Mouse (Mus musculus) layer of hippocampus, adult 8-10 months (tissue): ENCODE measurements at regions not wholly inside any gene's neighbourhood (a gene's known extent, or its start where the extent isn't known, plus 50 kb on each side); places are given as distances from the start of the nearest gene placed in this dataset.

Experiments used
- DNase-seq, 2 experiments: peaks; one replicate each; pipeline ENCODE4 v3.0.0; 2022; ENCODE audit warnings: low spot score in 2 of 2

DNA sequence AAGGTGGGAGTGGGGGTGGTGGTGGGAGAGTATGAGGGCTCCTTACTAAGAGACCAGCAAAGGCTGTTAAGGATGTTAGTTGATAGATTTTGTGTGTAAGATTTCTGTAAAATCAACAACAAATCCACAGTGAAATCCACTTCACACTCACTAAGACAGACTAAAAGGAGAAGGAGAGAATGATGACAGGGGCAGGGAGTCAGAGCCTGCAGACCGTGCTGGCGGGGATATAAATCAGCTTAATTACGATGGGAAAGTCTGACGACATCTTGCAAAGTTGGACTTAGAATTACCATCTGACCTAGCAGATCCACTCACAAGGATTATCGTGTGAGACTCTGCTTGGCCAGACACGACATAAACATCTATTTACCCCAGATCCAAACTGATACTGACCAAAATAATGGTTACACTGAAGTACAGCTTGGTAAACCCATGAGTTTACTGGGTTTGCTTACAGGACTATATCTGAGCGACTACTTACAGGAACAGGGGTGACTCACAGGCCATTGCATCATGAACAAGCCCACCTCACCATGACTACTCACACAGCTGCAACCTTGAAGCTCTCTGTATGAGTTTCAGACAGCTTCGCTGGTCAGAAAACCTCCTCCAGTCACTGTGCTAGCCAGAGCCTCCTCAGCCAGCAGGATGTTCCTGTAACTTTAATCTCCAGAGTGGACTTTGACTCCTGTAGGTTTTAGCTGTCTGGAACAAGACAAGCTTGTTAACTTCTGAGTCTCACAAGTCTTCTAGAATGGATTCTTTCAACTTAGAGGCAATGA, 50.5 kb upstream of the Ednra start:
- DNase-seq, result no peak

DNA sequence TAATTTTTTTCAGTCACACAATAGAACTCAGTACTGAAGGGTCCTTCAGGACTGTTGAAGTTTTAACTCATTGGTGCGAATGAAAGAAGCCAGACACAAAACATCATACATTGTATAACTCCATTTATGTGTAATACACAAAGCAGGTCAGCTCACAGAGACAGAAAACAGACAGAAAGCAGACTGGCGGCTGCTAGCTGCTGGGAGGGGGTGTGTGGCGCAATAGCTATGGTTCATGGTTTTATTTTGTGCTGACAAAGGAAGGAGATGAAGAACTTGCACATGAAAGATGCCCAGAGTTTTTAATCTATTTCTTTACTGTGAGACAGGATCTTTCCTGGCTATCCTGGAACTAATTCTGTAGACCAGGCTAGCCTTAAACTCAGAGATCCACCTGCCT, 51.3 kb upstream of the Ednra start:
- no peak for DNase-seq

DNA sequence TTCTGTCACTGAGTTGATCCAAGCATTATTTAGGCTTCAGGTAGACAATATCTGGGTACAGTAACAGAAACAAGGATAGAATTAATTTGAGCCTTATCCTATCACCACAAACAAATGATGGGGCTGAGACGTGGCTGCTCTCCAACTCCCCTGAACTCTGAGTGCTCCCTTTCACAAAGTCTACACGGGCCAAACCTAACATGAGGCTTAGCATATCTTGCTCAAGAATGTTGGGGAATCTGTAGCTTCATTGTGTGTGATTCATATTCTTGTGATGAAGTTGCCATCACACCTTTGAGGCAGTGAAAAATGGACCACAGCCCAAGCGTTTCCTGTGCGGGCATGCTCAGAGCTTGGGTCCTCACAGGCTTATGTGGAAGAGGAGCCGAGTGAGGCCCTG, 53.3 kb upstream of the Ednra start:
- DNase-seq, result no peak

DNA sequence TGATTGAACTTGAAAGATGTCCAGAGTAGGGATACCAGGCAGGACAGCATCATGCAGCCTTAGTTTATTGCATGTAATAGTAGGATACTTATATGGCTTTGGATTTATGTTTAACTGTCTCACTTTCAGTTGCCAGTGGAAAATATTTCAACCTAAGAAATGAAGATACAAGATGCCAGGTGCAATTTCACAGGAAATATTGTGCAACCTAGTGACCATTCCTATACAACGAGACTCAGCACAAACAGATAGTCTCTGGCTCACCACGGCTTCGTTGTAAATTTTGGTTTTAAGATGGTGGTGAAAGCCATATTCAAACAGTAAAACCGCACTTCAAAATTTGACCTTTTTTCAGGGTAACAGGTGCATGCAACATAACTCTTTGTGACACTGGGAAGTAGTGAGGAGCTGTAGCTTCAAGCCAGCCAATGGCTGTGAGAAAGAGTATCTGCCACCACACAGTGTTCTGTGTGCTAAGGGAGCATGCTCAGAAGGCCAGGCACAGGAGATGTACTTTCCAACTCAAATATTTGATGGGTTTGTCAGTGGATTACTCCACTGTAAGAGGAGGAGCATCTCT, 61.5 kb upstream of the Ednra start:
- no peak for DNase-seq

DNA sequence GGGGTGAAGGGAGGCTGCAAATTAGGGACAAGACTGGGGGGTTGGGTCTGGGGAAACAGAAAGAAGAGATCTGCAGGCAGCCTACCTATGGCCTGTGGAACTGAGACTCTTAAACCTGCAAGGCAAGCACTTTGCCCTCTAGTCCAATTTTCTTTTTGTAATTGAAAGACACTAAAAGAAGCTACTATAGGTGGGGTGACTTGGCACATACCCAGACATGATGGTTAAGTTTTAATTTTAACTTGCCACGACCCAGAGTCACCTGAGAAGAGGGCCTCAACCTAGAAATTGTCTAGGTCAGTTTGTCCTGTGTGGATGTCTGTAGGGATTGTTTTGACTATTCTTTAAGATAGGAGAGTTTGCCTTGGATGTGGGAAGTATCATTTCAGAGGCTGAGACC, 70.6 kb upstream of the Ednra start:
- no peak for DNase-seq

DNA sequence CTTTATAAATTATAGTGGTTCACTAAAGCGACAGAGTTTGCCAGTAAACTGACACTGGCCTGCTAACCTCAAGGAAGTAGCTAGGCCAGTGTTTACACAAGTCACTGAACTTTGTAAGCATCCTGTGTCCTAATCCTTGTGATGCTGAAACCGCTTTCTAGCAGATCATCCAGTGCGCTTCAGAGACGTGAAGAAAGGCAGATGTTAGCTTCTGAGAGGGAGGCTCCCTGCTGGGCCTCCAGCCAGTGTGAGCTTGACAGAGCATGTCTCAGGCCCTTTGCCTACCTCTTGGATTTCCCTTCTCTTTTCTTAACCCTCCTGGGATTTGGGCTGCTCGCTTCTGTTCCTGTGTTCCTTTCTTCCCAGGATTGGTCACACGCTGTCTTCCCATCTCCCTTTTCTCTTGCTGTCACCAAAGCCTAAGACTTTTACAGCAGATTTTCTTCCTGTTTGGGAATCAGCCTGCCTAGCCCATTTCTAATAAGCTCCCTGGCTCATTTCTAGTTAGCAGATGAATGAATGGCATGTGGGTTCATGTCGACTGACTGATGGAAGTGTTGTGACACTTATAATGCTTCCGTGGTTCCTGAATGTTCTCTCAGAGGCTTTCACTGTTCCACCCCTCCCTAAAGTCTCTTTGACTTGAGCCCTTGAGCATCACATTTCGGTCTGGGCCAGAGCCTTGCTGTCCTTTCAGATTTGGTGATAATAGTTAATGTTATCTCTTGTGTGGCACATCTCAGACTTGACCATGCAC, 79.1 kb upstream of the Ednra start:
- DNase-seq, result no peak

DNA sequence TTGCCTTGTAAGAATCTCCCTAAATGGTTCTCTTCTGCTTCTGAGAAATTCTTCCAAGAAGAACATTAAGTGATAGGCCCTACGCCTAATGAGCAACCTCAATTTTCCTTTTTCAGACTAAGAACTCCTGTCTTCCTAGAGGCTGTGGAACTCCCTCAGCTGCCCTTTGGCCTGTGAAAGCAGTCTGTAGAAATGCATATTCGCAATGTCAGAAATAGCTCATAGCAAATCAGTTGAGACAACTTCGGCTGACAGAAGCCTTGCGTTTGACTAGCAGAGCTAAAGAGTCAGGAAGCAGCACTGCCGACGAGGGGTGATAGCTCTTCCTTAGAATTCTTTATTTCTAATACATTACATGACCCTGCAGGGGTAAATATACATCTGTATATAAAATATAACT, 80.3 kb upstream of the Ednra start:
- DNase-seq, result no peak

DNA sequence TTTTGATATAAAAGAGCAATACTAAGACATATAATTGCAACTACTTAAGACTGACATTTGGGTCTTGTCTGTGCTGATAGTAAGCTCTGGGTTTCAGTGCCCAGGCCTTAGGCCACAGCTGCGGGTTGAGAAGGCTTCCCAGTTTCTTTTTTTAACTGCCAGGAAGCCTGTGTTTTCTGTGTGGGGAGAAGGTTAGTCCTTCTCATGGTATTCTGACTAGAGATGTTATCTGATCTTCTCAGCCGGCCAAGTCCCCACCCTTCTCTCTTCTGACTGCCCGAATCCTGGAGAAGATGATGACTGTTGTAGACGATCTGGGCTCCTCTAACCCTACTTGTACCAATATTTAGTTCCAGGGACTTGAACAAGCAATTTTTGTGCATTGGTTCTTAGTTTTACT, 80.7 kb upstream of the Ednra start:
- no peak for DNase-seq

DNA sequence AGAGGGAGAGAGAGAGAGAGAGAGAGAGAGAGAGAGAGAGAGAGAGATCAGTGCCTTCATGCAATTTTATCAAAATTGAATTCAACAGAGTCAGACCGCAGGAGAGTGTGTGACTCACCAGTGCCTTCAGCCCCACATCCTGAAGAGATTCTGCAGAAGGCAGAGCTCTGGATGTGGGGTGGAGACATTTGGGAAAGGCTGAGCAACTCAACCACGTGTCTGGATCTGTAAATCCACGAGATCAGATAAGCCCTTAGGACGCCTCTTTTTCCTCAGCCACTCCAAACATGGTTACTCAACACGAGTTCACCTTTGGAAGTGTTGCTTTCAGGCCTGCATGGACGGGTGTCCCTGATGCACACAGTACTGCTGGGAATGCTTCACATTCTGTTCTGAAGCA, 81.4 kb upstream of the Ednra start:
- no peak for DNase-seq

DNA sequence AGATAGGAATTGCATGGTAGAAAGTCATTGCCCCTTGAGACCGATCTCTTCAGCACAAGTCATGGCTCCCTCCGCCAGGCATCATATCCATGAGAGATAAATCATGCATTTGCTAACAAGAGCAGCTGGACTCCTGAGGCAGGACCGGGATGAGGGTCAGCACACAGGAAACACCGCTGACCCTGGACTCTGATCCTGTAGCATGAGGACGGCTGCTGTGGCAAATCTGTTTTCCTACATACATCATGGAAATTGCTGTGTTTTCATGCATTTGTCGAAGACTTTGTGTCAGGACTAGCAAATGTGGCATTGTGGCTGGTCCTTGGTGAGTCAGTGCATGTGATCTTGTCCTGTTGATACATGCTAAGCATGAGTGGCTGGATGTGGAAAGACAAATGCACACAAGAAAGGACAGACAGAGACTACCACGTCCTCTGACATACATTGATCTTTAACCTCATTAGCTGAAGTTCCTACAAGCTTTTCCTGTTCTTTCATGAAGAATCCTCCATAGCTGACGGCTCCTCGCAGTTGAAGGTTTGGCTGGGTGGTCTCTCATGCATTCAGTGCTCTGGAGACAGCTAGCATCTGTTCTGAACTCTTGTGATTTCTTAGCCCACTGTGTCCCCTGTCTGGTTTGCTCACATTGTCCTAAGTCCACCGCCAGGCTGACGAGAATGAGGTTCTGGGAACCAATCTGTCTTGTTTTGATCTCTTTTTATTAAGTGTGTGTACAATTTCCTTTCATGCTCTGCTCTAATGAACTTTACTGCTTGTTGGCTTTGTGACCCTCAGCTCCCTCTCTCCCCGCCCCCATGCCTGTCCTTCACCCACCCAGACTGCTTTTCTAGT, 90.8 kb upstream of the Ednra start:
- no peak for DNase-seq

DNA sequence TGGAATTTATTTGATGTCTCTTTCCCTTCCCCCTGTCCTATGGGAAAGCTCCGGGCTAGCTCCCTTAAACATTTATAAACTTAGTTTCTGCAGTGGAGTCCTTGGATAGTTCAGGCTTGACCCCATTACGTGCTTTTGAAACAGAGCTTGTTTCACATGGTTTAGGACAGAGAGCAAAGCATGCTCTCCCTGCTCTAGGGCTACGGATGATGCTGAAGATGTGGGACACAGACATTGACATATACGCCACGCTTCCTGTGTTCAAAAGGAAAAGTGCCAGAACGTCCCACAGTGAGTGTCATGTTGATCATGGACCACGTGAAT, 91.3 kb upstream of the Ednra start:
- DNase-seq, result no peak

DNA sequence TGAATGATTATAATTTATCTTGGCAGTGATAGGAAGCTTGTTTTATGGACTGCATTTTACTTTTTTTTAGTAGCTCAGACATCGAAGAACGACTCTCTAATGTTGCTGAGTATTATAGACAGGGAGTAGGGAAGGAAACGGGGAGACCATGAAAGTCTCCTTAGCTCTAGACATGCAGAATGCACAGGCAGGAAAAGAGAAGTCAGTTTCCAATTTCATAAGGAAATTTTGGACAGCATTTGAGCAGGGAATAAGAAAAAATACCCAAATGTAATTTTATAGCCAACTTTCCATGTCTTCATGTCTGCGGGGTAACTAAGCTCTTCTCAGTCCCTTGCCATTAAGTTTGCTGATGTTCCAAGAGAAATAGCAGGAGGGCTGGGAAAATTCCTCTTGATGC, 92.0 kb upstream of the Ednra start:
- no peak for DNase-seq

DNA sequence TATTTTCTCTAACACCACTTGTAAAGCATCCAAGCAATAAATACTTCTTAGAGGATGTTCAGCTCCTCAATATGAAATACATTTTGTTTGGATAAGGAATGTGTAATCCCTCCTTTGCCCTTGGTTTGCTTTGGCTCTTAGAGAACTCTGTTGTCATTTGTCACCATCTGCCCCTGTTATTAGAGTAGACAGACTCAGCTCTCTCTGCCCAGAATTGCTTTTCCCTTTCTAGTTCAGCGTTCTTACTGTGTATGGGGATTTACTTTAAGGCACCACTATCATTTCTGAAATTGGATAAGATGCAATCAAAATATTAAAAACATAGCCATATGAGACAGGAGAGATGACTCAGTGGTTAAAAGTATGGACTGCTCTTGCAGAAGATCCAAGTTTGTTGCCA, 101.5 kb upstream of the Ednra start:
- no peak for DNase-seq

DNA sequence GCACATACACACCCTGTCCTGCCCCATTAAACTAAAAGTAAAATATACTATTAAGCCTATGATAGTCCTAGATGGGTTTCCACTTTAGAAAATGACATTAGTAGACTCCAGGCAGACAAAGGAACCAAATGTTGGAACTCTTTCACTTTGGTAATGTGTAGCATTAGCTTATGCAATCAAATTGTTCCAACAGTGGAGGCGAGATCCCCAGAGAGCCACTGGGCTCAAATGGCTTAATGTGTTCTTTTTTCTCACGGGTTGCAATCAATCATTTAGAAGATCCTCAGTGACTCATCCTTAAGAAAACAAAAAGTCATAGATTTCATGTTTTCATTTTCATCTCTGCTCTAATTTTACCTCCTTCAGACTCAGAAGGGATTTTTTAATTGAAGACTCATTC, 102.0 kb upstream of the Ednra start:
- no peak for DNase-seq

DNA sequence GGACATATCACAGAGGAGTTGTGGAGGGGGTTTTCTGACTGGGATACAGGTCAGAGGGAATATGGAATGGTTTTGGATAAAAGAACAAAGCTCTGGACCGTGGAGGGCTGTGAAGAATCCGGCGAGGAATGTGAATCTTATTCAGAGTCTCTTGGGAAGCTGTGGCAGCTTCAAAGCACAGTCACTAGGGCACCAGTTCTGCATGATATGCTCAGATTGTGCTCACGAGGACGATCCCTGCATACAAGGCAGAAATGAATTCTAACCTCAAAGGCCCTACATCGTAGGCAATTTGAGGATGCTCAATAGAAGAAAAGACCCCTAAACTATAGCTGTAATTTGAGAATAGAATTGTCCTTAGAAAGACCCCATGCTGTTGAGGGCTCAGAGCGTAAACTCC, 103.8 kb upstream of the Ednra start:
- no peak for DNase-seq

DNA sequence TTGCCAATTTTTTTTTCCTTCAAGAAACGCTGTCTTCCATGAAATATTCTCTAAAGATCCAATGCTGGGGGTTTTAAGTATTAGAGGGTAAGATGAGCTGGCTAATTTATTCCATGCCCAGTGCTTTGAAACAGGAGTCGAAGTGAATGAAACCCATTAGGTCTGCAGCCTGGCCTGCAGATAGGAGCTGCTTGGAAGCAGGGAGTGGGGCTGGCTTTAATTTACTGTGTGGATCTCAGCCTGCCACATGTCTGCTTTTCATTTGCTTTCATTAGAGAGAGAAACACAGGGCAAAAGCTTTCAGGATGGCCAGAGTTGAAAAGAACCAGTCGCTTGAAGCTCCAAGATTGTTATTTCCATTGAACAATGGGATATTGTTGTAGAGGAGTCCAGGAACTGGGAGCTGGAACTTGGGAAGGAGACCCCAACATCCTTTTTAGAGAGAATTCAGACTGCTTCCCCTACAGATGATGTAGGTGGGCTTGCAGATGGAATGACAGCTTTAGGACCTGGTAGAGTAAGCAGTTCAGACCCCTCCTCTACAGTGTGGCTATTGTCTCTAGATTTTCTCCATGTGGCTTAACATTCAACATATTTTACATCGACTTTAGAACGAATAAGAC, 105.0 kb upstream of the Ednra start:
- no peak for DNase-seq

DNA sequence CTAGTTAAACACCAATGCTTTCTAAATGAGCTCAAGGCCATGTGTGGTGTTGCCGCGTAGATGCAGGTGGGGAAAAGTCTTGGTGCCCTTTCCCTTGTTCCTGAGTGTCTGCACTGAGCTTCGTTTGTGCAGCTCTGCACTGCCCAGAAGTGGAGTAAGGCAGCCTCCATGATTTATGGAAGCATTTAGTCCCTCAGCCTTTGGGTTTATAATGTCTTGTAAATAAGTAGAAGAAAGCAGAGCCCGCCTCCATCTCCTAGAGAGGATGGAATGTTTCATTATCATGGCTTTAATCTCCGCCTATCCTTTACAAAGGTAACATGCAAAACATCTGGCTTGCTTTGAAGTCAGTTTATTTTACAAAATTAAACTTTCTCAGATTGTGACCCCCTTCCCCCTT, 105.5 kb upstream of the Ednra start:
- DNase-seq, result no peak

DNA sequence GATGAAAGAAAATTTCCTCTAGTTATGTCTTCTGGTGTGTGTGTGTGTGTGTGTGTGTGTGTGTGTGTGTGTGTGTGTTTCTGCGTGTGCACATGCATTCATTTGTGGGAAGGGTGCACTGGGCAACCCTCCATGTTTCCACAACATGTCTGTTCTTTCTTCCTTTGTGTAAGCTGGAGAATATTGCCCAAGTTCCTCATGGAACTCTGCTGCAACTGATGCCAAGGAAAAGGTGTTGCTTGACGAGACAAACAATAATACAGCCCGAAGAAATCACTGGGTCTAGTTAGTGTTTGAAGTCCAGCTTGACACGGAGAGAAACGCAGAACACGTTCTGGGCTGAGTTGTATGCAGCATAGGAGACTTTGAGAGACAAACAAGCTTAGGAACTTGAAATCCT, 110.0 kb upstream of the Ednra start:
- DNase-seq, result no peak

DNA sequence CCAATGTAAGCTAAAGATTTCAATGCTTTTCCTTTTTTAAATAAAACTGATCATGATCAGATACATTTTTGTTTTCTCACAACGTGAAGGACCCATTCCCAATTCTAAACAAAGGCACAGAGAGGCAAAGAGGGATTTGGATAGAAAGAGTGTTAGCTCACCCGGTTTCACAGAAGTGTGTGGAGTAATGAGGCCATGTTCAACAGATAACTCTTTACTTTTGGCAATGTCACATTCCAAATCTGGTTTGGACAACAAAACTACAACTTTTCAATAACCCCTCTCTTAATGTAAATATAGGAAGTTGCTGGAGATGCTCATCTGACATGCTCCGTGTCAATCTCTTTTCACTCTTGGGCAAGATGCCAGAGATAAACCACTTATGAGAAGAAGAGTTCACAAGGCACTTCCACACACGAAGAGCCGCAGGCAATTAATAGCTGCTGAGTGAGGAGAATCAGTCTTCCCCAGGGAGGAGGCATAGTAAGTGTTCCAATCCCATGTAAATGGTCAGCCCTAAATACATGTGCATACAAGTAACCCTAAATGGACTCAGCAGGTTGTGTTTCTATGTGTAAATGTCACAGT, 112.7 kb upstream of the Ednra start:
- no peak for DNase-seq

DNA sequence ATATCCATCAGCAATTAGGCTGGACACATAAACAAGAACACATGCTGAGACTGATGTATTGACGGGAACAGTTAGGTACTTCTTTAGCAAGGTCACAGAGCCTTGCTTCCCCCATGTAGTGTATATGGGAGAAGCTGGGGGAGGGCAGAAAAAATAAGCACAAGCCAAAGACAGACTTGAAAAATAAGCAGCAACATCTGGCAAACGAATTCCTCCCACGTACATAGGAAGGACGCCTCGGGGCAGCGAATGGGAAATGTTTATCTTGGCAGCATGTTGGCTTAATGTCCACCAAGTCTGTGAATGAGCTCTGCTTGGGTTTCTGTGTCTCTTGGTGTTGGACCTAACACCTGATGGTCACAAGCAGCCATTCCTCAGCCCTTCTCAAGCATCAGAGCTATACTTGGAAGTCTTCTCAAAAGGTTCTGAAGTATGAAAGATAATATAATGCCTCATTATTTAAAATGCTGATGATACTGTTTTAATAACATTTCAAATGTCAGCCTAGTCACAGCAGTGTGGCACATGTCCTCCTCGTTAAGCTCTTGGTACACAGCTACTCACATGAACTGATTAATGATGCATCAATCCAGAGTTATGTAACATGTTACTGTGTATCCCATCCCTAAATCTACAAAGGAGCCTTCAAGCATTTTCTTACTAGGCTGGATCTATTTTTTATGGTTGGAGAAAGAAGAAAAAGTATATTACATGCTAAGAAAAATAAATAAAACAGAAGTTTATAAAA, 118.3 kb upstream of the Ednra start:
- no peak for DNase-seq

DNA sequence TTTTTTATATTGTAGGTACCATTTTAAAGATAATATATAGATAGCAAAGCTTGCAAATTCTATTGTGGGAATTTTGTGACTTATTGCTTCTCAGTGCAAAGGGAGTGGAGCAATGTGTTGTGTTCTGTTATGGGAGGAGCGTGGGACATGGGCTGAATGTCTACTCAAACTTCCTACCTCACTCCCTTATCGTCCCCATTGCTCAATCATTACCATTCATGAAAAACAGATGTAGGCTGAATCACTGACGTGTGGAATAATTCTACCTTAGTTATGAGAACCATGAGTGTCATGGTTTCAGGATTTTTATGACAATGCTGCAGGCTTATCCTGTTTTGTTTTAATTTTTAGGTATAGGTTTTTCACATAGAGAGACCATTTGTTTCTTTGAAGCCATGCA, 119.0 kb upstream of the Ednra start:
- no peak for DNase-seq
